In the genomic region with DNA sequence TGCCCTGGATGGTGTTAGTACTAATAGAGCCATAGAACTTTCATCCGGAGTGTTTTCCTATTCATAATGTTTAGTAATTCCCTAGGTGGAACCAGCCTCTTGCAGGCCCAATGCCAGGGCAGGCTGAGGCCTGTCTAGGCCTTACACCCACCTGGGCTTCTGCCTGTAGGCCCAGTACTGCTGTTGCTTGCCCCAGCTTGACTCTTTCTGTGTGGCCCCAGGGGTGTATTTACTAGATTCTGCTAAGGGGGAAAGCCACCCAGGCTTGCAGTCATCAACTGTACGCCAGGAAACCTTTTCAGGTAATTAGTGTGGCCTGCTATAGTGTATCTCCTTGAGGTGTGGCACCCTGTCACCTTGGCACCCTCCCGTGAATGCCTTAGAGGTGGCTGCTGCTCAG, we compare ENCODE assay signal across 20 mouse cellular contexts.
DNase-seq lines count a peak whose midpoint lies in the region; ATAC-seq and TF ChIP-seq lines count a peak whose summit lies in the region.
"Had no signal": no experiment of that assay in that cellular context is flagged by ENCODE, and none has a peak within 500 bp of the region (broad histone marks: within the 10 kb centered on the region; RNA-seq: fewer than 3 reads in every experiment).

No protein-coding gene starts in this region.

- no peaks in the 10 kb centered on the region for H3K9me3 ChIP-seq in stomach, embryonic 16.5 days (replicated peaks; ENCODE audit: control insufficient read depth, low read length)
- H3K9me3 ChIP-seq in liver, postnatal 0 days (ENCODE audit: low read length): no peaks in the 10 kb centered on the region
- H3K9me3 ChIP-seq: forebrain, embryonic 12.5 days; G1E; heart, embryonic 13.5 days; hindbrain, embryonic 15.5 days had no signal

- no peaks in the 10 kb centered on the region for H3K27me3 ChIP-seq in stomach, embryonic 16.5 days (ENCODE audit: control insufficient read depth, insufficient read depth, low read length)
- H3K27me3 ChIP-seq in liver, postnatal 0 days (ENCODE audit: insufficient read depth, low read length): no peaks in the 10 kb centered on the region
- H3K27me3 ChIP-seq: forebrain, embryonic 12.5 days; heart, embryonic 13.5 days; hindbrain, embryonic 15.5 days had no signal

- no peak for TF ChIP-seq CTCF in liver, postnatal 0 days (IDR thresholded peaks at IDR 0.05; ENCODE audit: low read depth)

- 77% methylated on average over 3 of the region's 3 CpGs for WGBS in stomach, embryonic 16.5 days
- WGBS in liver, postnatal 0 days (ENCODE audit: insufficient replicate concordance): 73% methylated on average over 3 of the region's 3 CpGs

- peak; percentile 27 for DNase-seq in adrenal gland, postnatal 10 days
- DNase-seq in adrenal gland, postnatal 25 days: no peak
- DNase-seq in urinary bladder, postnatal 36 days (ENCODE audit: low spot score in 2 of 2): peak; percentile 8 to 35
- no peak for DNase-seq in urinary bladder, postnatal 4 days (ENCODE audit: low spot score in 2 of 2)
- no peak for DNase-seq in liver, postnatal 0 days
- no peak for DNase-seq in left cerebral cortex, adult 8-10 months (ENCODE audit: low spot score in 2 of 2)
- DNase-seq: adrenal gland, adult 8-10 months; B cell, adult 2 months; cerebellum, adult 11-12 months; cerebellum, adult 9-10 months; cerebellum, postnatal 25 days; gastrocnemius, postnatal 10 days; heart, postnatal 36 days had no signal

- no peaks in the 10 kb centered on the region for H3K36me3 ChIP-seq in stomach, embryonic 16.5 days (ENCODE audit: control insufficient read depth, insufficient read depth, low read length)
- no peaks in the 10 kb centered on the region for H3K36me3 ChIP-seq in liver, postnatal 0 days (replicated peaks; ENCODE audit: insufficient read depth, low read length)
- H3K36me3 ChIP-seq: forebrain, embryonic 12.5 days; G1E; heart, embryonic 13.5 days; hindbrain, embryonic 15.5 days had no signal

- TF ChIP-seq EP300 in liver, postnatal 0 days (IDR thresholded peaks at IDR 0.05; ENCODE audit: low read depth): no peak

- H3K4me3 ChIP-seq in stomach, embryonic 16.5 days (replicated peaks; ENCODE audit: low read length): no peak overlapping the region
- H3K4me3 ChIP-seq in liver, postnatal 0 days (ENCODE audit: low read depth, low read length): no peak overlapping the region
- H3K4me3 ChIP-seq: forebrain, embryonic 12.5 days; heart, embryonic 13.5 days; hindbrain, embryonic 15.5 days had no signal

- no peaks in the 10 kb centered on the region; the same call in 1 of the 2 replicates for H3K4me1 ChIP-seq in stomach, embryonic 16.5 days (ENCODE audit: control insufficient read depth, insufficient read depth, low read length)
- H3K4me1 ChIP-seq in liver, postnatal 0 days (ENCODE audit: insufficient read depth): no peaks in the 10 kb centered on the region
- H3K4me1 ChIP-seq: forebrain, embryonic 12.5 days; hindbrain, embryonic 15.5 days had no signal

- no peak overlapping the region for H3K4me2 ChIP-seq in stomach, embryonic 16.5 days (ENCODE audit: low read depth, low read length)
- no peak overlapping the region for H3K4me2 ChIP-seq in liver, postnatal 0 days (ENCODE audit: low read depth, low read length)
- H3K4me2 ChIP-seq: forebrain, embryonic 12.5 days; heart, embryonic 13.5 days; hindbrain, embryonic 15.5 days had no signal

- peak; percentile 50 for ATAC-seq in stomach, embryonic 16.5 days (ENCODE audit: insufficient read depth, low FRiP score)
- ATAC-seq in liver, postnatal 0 days: no peak
- ATAC-seq: CD4-positive, CD25-positive, alpha-beta regulatory T cell, adult 4 months; forebrain, embryonic 16.5 days had no signal

- no peak overlapping the region for H3K9ac ChIP-seq in stomach, embryonic 16.5 days (ENCODE audit: low read length)
- no peak overlapping the region for H3K9ac ChIP-seq in liver, postnatal 0 days (replicated peaks)
- H3K9ac ChIP-seq: forebrain, embryonic 12.5 days; heart, embryonic 13.5 days; hindbrain, embryonic 15.5 days had no signal

- H3K27ac ChIP-seq in stomach, embryonic 16.5 days (ENCODE audit: low read length): peak overlapping the region; percentile 52
- H3K27ac ChIP-seq in liver, postnatal 0 days (ENCODE audit: low read depth): no peak overlapping the region
- H3K27ac ChIP-seq: forebrain, embryonic 12.5 days; heart, embryonic 13.5 days; hindbrain, embryonic 15.5 days had no signal

Comparison
In these comparisons a context has a peak if more than half of its experiments do, and no peak if none do; other contexts are left out.
1. DNase-seq: peak in adrenal gland, postnatal 10 days (single experiment) and urinary bladder, postnatal 36 days (2 of 2); none in adrenal gland, postnatal 25 days (single experiment), urinary bladder, postnatal 4 days (0 of 2), liver, postnatal 0 days (single experiment) and left cerebral cortex, adult 8-10 months (0 of 2).